Mouse (Mus musculus): Measurements from ENCODE around the gene Pik3ap1. TPM values are rescaled to one million over a fixed set of nuclear protein-coding genes. Genes with fewer than 3 reads are reported as not detected.
A peak's percentile ranks its signal among the peaks of the same experiment; 100 is the strongest.

Gene Pik3ap1
- polyA plus RNA-seq, 1 experiment from 2014 or later: 1.3 TPM

- Histone ChIP-seq H3K27me3 (ENCODE audit: control insufficient read depth, insufficient read depth, low read length) (no peaks in the 10 kb centered on the region), H3K9me3 (replicated peaks; ENCODE audit: control insufficient read depth, low read length) (no peaks in the 10 kb centered on the region), H3K27ac (ENCODE audit: low read depth, low read length) (no peak overlapping the region), H3K4me2 (no peak overlapping the region), H3K4me3 (ENCODE audit: low read depth, low read length) (no peak overlapping the region), H3K36me3 (ENCODE audit: control insufficient read depth, insufficient read depth, low read length) (no peaks in the 10 kb centered on the region), H3K4me1 (ENCODE audit: control insufficient read depth, insufficient read depth, low read length) (no peaks in the 10 kb centered on the region), H3K9ac (ENCODE audit: low read depth, low read length) (no peak overlapping the region)
- WGBS (ENCODE audit: insufficient replicate concordance): 56% methylated on average over 5 of the region's 5 CpGs
- ATAC-seq (replicated peaks; ENCODE audit: insufficient number of reproducible peaks, low FRiP score, low TSS enrichment): no peak
These were observed 93.8 kb downstream of the Pik3ap1 start for GRCm38 (mm10) chr19:41290952-41291619.

- H3K9ac ChIP-seq (ENCODE audit: low read depth, low read length): no peak overlapping the region
- H3K4me1 ChIP-seq (ENCODE audit: control insufficient read depth, insufficient read depth, low read length): no peaks in the 10 kb centered on the region
- H3K9me3 ChIP-seq (replicated peaks; ENCODE audit: control insufficient read depth, low read length): no peaks in the 10 kb centered on the region
- H3K27me3 ChIP-seq (ENCODE audit: control insufficient read depth, insufficient read depth, low read length): no peaks in the 10 kb centered on the region
- H3K27ac ChIP-seq (ENCODE audit: low read depth, low read length): no peak overlapping the region
- H3K4me3 ChIP-seq (ENCODE audit: low read depth, low read length): no peak overlapping the region
- no peak for ATAC-seq (replicated peaks; ENCODE audit: insufficient number of reproducible peaks, low FRiP score, low TSS enrichment)
- no peaks in the 10 kb centered on the region for H3K36me3 ChIP-seq (ENCODE audit: control insufficient read depth, insufficient read depth, low read length)
- 67% methylated on average over 6 of the region's 6 CpGs for WGBS (ENCODE audit: insufficient replicate concordance)
- no peak overlapping the region for H3K4me2 ChIP-seq
These were observed 96.3 kb downstream of the Pik3ap1 start for GRCm38 (mm10) chr19:41288568-41288967.

GRCm38 (mm10) chr19:41287224-41287623 is 97.7 kb downstream of the Pik3ap1 start:
- Histone ChIP-seq H3K9me3 (replicated peaks; ENCODE audit: control insufficient read depth, low read length) (no peaks in the 10 kb centered on the region), H3K27me3 (ENCODE audit: control insufficient read depth, insufficient read depth, low read length) (no peaks in the 10 kb centered on the region), H3K4me2 (no peak overlapping the region), H3K36me3 (ENCODE audit: control insufficient read depth, insufficient read depth, low read length) (no peaks in the 10 kb centered on the region), H3K4me1 (ENCODE audit: control insufficient read depth, insufficient read depth, low read length) (peaks cover 7% of the 10 kb centered on the region), H3K4me3 (ENCODE audit: low read depth, low read length) (no peak overlapping the region), H3K27ac (ENCODE audit: low read depth, low read length) (no peak overlapping the region), H3K9ac (ENCODE audit: low read depth, low read length) (no peak overlapping the region)
- no peak for ATAC-seq (replicated peaks; ENCODE audit: insufficient number of reproducible peaks, low FRiP score, low TSS enrichment)
- 77% methylated on average over 7 of the region's 7 CpGs for WGBS (ENCODE audit: insufficient replicate concordance)

DNA sequence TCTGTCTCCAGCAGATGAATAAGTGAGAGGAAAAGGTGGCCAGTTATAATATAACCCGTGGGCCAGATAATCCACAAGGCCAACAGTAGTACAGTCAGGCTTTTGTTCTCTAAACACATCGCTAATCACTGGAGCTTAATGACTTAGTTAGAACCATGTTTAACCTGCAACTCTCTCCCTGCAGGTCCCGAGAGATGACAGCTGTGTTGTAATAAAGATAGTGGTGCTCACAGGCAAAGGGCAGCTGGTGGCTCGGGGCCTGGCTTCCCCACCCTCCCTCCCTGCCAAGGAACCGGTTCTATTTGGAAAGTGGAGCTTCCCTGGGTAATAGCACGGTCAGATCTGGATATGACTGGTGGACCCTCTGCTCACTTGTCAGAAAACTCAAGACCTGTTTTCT is 100.4 kb downstream of the Pik3ap1 start:
- ATAC-seq (replicated peaks; ENCODE audit: insufficient number of reproducible peaks, low FRiP score, low TSS enrichment): no peak
- Histone ChIP-seq H3K9ac (ENCODE audit: low read depth, low read length) (no peak overlapping the region), H3K4me3 (ENCODE audit: low read depth, low read length) (no peak overlapping the region), H3K36me3 (ENCODE audit: control insufficient read depth, insufficient read depth, low read length) (no peaks in the 10 kb centered on the region), H3K4me1 (ENCODE audit: control insufficient read depth, insufficient read depth, low read length) (peaks cover 8% of the 10 kb centered on the region), H3K27ac (ENCODE audit: low read depth, low read length) (no peak overlapping the region), H3K27me3 (ENCODE audit: control insufficient read depth, insufficient read depth, low read length) (no peaks in the 10 kb centered on the region), H3K4me2 (no peak overlapping the region), H3K9me3 (replicated peaks; ENCODE audit: control insufficient read depth, low read length) (no peaks in the 10 kb centered on the region)
- 37% methylated on average over 6 of the region's 6 CpGs for WGBS (ENCODE audit: insufficient replicate concordance)

- Histone ChIP-seq H3K4me3 (ENCODE audit: low read depth, low read length) (no peak overlapping the region), H3K4me2 (peak overlapping the region; percentile 17; the same call in 1 of the 2 replicates), H3K4me1 (ENCODE audit: control insufficient read depth, insufficient read depth, low read length) (peaks cover 8% of the 10 kb centered on the region), H3K27ac (ENCODE audit: low read depth, low read length) (no peak overlapping the region), H3K27me3 (ENCODE audit: control insufficient read depth, insufficient read depth, low read length) (no peaks in the 10 kb centered on the region), H3K9ac (ENCODE audit: low read depth, low read length) (no peak overlapping the region), H3K9me3 (replicated peaks; ENCODE audit: control insufficient read depth, low read length) (no peaks in the 10 kb centered on the region), H3K36me3 (ENCODE audit: control insufficient read depth, insufficient read depth, low read length) (no peaks in the 10 kb centered on the region)
- WGBS (ENCODE audit: insufficient replicate concordance): 39% methylated on average over 5 of the region's 5 CpGs
- ATAC-seq (replicated peaks; ENCODE audit: insufficient number of reproducible peaks, low FRiP score, low TSS enrichment): no peak
These were observed 102.2 kb downstream of the Pik3ap1 start for GRCm38 (mm10) chr19:41282718-41283117.

DNA sequence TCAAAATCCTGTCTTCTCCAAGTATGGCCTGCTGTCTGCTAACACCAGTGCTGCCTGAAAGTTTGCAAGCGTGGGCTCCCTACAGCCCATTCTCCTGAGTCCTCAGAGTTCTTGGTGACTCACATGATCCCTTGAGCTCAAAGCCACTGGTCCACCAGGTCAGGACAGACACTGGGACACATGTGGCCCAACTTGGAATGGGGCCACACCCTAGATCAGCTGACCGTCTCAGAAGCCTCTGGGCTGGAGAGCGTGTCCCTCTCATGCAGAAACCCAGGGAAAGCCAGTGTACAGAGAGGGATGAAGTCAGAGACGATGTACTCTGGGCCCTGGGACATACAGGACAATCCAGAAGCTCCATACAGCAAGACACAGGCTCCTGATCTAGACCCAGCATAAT is 102.7 kb downstream of the Pik3ap1 start:
- WGBS (ENCODE audit: insufficient replicate concordance): 59% methylated on average over 4 of the region's 4 CpGs

GRCm38 (mm10) chr19:41279724-41280244 is 105.1 kb downstream of the Pik3ap1 start:
- no peak overlapping the region for H3K9ac ChIP-seq (ENCODE audit: low read depth, low read length)
- H3K27me3 ChIP-seq (ENCODE audit: control insufficient read depth, insufficient read depth, low read length): no peaks in the 10 kb centered on the region
- H3K27ac ChIP-seq (ENCODE audit: low read depth, low read length): no peak overlapping the region
- 73% methylated on average over 8 of the region's 8 CpGs for WGBS (ENCODE audit: insufficient replicate concordance)
- H3K4me1 ChIP-seq (ENCODE audit: control insufficient read depth, insufficient read depth, low read length): peaks cover 8% of the 10 kb centered on the region
- ATAC-seq (replicated peaks; ENCODE audit: insufficient number of reproducible peaks, low FRiP score, low TSS enrichment): no peak
- no peak overlapping the region for H3K4me2 ChIP-seq
- H3K4me3 ChIP-seq (ENCODE audit: low read depth, low read length): no peak overlapping the region
- H3K36me3 ChIP-seq (ENCODE audit: control insufficient read depth, insufficient read depth, low read length): no peaks in the 10 kb centered on the region
- no peaks in the 10 kb centered on the region for H3K9me3 ChIP-seq (replicated peaks; ENCODE audit: control insufficient read depth, low read length)

More for the DNA sequence above, 102.7 kb downstream of the Pik3ap1 start:
- Histone ChIP-seq H3K36me3 (ENCODE audit: control insufficient read depth, insufficient read depth, low read length) (no peaks in the 10 kb centered on the region), H3K4me2 (no peak overlapping the region), H3K4me3 (ENCODE audit: low read depth, low read length) (no peak overlapping the region), H3K9me3 (replicated peaks; ENCODE audit: control insufficient read depth, low read length) (no peaks in the 10 kb centered on the region), H3K27me3 (ENCODE audit: control insufficient read depth, insufficient read depth, low read length) (no peaks in the 10 kb centered on the region), H3K4me1 (ENCODE audit: control insufficient read depth, insufficient read depth, low read length) (peaks cover 8% of the 10 kb centered on the region), H3K27ac (ENCODE audit: low read depth, low read length) (no peak overlapping the region), H3K9ac (ENCODE audit: low read depth, low read length) (no peak overlapping the region)
- no peak for ATAC-seq (replicated peaks; ENCODE audit: insufficient number of reproducible peaks, low FRiP score, low TSS enrichment)

GRCm38 (mm10) chr19:41278606-41279005 is 106.3 kb downstream of the Pik3ap1 start:
- H3K4me1 ChIP-seq (ENCODE audit: control insufficient read depth, insufficient read depth, low read length): peaks cover 8% of the 10 kb centered on the region
- no peaks in the 10 kb centered on the region for H3K27me3 ChIP-seq (ENCODE audit: control insufficient read depth, insufficient read depth, low read length)
- H3K4me3 ChIP-seq (ENCODE audit: low read depth, low read length): no peak overlapping the region
- H3K9ac ChIP-seq (ENCODE audit: low read depth, low read length): no peak overlapping the region
- no peaks in the 10 kb centered on the region for H3K9me3 ChIP-seq (replicated peaks; ENCODE audit: control insufficient read depth, low read length)
- no peak for ATAC-seq (replicated peaks; ENCODE audit: insufficient number of reproducible peaks, low FRiP score, low TSS enrichment)
- 67% methylated on average over 7 of the region's 7 CpGs for WGBS (ENCODE audit: insufficient replicate concordance)
- no peaks in the 10 kb centered on the region for H3K36me3 ChIP-seq (ENCODE audit: control insufficient read depth, insufficient read depth, low read length)
- no peak overlapping the region for H3K4me2 ChIP-seq
- H3K27ac ChIP-seq (ENCODE audit: low read depth, low read length): no peak overlapping the region

DNA sequence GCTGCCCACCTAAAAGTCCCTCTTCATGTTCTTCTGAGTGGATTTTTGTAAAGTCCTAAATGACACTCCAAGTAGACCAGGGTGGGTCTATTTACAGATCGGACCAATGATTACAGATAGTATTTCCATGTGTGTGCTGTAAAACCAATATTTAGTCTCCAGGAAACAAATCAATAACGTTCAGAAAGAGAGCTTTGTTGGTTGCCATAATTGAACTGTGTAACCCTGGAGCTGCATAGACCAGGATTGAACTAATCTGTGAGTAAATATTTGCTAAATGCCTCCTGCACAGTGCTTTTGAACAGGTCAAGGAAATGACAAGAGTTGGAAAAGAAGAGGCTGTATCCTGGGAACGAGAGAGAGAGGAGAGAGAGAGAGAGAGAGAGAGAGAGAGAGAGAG is 109.3 kb downstream of the Pik3ap1 start:
- H3K27ac ChIP-seq (ENCODE audit: low read depth, low read length): no peak overlapping the region
- no peaks in the 10 kb centered on the region for H3K9me3 ChIP-seq (replicated peaks; ENCODE audit: control insufficient read depth, low read length)
- ATAC-seq (replicated peaks; ENCODE audit: insufficient number of reproducible peaks, low FRiP score, low TSS enrichment): no peak
- WGBS (ENCODE audit: insufficient replicate concordance): 71% methylated on average over 3 of the region's 3 CpGs
- H3K36me3 ChIP-seq (ENCODE audit: control insufficient read depth, insufficient read depth, low read length): no peaks in the 10 kb centered on the region
- no peak overlapping the region for H3K4me2 ChIP-seq
- no peak overlapping the region for H3K9ac ChIP-seq (ENCODE audit: low read depth, low read length)
- no peak overlapping the region for H3K4me3 ChIP-seq (ENCODE audit: low read depth, low read length)
- H3K4me1 ChIP-seq (ENCODE audit: control insufficient read depth, insufficient read depth, low read length): no peaks in the 10 kb centered on the region
- no peaks in the 10 kb centered on the region for H3K27me3 ChIP-seq (ENCODE audit: control insufficient read depth, insufficient read depth, low read length)

Measured in heart, embryonic 11.5 days (tissue).